Mouse (Mus musculus) limb, embryonic 14.5 days (tissue): ENCODE measurements around the gene Lgi4. TPM values are rescaled to one million over a fixed set of nuclear protein-coding genes. Genes with fewer than 3 reads are reported as not detected.

ENCODE experiments used
- ATAC-seq: fragments of 200-750 bp; cut with Nextera tagmentation; 2 replicates; pipeline ENCODE4 v1.8.0; 2017; ENCODE audit warnings: low read depth, moderate number of reproducible peaks, moderate TSS enrichment; ENCODE audit not compliant: low FRiP score
- DNase-seq: peaks from one replicate; pipeline ENCODE4 v3.0.0-alpha.2; 2015; ENCODE audit warnings: low spot score
- H3K27ac ChIP-seq: fragments of 300-500 bp; sonication (generic); replicated peaks from 2 replicates; pipeline ENCODE4 v1.5.1; 2014; ENCODE audit warnings: low read depth, mild to moderate bottlenecking, low read length, moderate library complexity, mixed read lengths
- H3K27me3 ChIP-seq: fragments of 300-500 bp; sonication (generic); 2 replicates; pipeline ENCODE4 v1.6.1; 2014; ENCODE audit warnings: low read length, mixed read lengths; ENCODE audit not compliant: control insufficient read depth, insufficient read depth
- H3K36me3 ChIP-seq: fragments of 300-500 bp; sonication (generic); 2 replicates; pipeline ENCODE4 v1.6.1; 2014; ENCODE audit warnings: mild to moderate bottlenecking, low read length, moderate library complexity, mixed read lengths; ENCODE audit not compliant: control insufficient read depth, insufficient read depth
- H3K4me1 ChIP-seq: fragments of 300-500 bp; sonication (generic); 2 replicates; pipeline ENCODE4 v1.6.1; 2014; ENCODE audit warnings: antibody characterized with exemption, low read length, mixed read lengths; ENCODE audit not compliant: control insufficient read depth, insufficient read depth
- H3K4me2 ChIP-seq: fragments of 300-500 bp; sonication (generic); replicated peaks from 2 replicates; pipeline ENCODE4 v1.6.1; 2014; ENCODE audit warnings: low read depth, mild to moderate bottlenecking, low read length, moderate library complexity; ENCODE audit not compliant: severe bottlenecking
- H3K4me3 ChIP-seq: fragments of 300-500 bp; sonication (generic); replicated peaks from 2 replicates; pipeline ENCODE4 v1.5.1; 2014; ENCODE audit warnings: low read length
- H3K9ac ChIP-seq: fragments of 300-500 bp; sonication (generic); 2 replicates; pipeline ENCODE4 v1.6.1; 2014; ENCODE audit warnings: mild to moderate bottlenecking, low read depth, low read length, moderate library complexity; ENCODE audit not compliant: severe bottlenecking
- H3K9me3 ChIP-seq: fragments of 300-500 bp; sonication (generic); 2 replicates; pipeline ENCODE4 v1.6.1; 2016; ENCODE audit warnings: low read length; ENCODE audit not compliant: control insufficient read depth
- POLR2A ChIP-seq: fragments of 200-500 bp; IDR thresholded peaks from 2 replicates; pipeline ENCODE4 v1.8.0; 2012; ENCODE audit warnings: inconsistent platforms, mild to moderate bottlenecking, moderate library complexity, borderline replicate concordance; ENCODE audit not compliant: insufficient read depth, insufficient read length; ENCODE audit errors: extremely low read depth
- WGBS: fragments of 180-500 bp; shearing (Covaris S2); extraction: QIAGEN DNeasy Blood & Tissue Kit; methylation state at CpG from one replicate; pipeline ENCODE4 v1.1.7; 2014; 5-methylcytosine and 5-hydroxymethylcytosine counted together
- polyA plus RNA-seq, 2 experiments: library from polyadenylated mRNA; depleted of rRNA in 1 of 2; stranded (reverse) in 1 of 2; unstranded in 1 of 2; fragments of >200 nt; fragmentation: Nextera tagmentation in 1 of 2; extraction: Ambion mirVana in 1 of 2; gene quantifications; 2 replicates each; pipeline versions ENCODE4 v1.2.1 to v1.2.3; 2012 to 2014

The Lgi4 gene
- polyA plus RNA-seq, 2 experiments = 1.1 to 2.0 TPM

DNA sequence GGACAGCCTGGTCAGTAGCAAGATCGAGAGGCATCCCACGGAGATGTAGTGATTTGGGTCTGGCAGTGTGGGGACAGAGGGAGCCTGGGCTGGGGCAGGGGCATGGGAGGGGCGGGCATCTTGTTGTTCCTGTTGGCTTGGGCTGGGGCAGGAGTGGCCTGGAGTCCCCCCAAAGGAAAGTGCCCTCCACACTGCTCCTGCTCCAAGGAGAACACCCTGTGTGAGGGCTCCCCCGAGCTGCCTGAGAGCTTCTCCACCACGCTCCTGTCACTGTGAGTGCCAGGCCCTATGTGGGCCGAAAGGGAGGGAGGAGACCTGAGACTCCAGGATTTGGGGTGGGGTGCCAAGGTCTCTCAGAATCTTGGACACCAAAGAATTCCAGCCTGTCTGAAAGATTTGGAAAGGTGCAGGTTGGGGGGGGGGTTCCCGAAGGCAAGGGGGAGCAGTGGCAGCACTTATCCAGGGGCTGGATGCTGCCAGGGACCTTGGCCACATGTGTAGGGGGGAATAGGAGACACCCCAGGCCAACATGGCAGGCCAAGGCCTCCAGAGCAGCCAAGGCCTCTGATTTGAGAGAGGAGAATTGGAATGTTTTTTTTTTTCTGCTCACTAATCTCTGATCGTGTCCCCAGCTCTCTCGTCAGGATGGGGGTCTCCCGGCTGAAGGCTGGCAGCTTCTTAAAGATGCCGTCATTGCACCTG lies 928 bp downstream of the Lgi4 start:
- Histone ChIP-seq H3K27me3 (no peaks in the 10 kb centered on the region), H3K4me3 (no peak overlapping the region), H3K36me3 (no peaks in the 10 kb centered on the region), H3K9me3 (no peaks in the 10 kb centered on the region), H3K4me2 (no peak overlapping the region), H3K9ac (no peak overlapping the region), H3K4me1 (peaks cover 6% of the 10 kb centered on the region), H3K27ac (no peak overlapping the region)
- ATAC-seq (no peak), DNase-seq (no peak)
- 73% methylated on average over 10 of the region's 11 CpGs for WGBS
- TF ChIP-seq POLR2A = no peak

DNA sequence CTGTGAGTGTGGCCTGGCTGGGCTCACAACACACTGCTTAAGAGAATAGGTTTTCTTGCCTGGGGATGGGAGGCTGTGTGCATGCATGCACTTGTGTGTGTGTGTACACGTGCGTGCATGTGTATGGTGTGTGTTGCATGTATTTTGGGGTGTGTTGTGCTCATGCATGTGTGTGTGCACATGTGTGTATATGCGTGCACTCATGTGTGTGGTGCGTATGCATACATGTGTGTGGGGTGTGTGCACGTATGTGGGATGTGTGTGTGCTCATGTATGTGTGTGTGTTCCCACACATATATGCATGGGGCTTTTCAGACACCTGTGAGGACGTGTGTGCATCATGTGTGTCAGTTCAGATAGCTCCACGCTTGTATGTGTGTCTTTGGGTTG lies 1.5 kb downstream of the Lgi4 start:
- WGBS = 87% methylated on average over 7 of the region's 7 CpGs
- H3K4me2 ChIP-seq = no peak overlapping the region
- no peaks in the 10 kb centered on the region for H3K36me3 ChIP-seq
- no peak overlapping the region for H3K9ac ChIP-seq
- no peak overlapping the region for H3K4me3 ChIP-seq
- H3K4me1 ChIP-seq = peaks cover under 1% of the 10 kb centered on the region; the same call in 1 of the 2 replicates
- H3K27ac ChIP-seq = no peak overlapping the region
- DNase-seq (no peak), ATAC-seq (no peak)
- TF ChIP-seq POLR2A = no peak
- H3K9me3 ChIP-seq = no peaks in the 10 kb centered on the region
- H3K27me3 ChIP-seq = no peaks in the 10 kb centered on the region

DNA sequence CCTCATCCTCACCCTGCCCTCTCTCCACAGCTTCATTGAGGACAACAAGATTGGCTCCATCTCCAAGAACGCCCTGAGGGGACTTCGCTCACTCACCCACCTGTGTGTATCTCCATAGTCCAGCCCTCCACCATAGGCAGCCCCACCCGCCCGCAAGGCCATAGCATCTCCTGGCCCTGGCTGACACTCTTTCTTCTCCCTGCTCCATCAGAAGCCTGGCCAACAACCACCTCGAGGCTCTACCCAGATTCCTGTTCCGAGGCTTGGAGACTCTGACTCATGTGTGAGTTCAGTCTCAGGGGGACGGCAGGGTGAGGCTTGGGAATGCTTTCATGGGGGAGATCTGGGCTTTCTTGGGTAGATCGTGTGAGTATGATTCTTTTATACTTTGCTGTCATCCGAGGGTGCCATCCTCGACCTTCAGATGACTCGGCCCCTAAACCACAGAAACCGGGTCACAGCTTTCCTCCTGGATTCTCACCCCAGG lies 4.0 kb downstream of the Lgi4 start:
- 84% methylated on average over 12 of the region's 12 CpGs for WGBS
- no peak for TF ChIP-seq POLR2A
- no peak overlapping the region for H3K4me2 ChIP-seq
- peaks cover 5% of the 10 kb centered on the region for H3K4me1 ChIP-seq
- no peak overlapping the region for H3K27ac ChIP-seq
- H3K36me3 ChIP-seq = no peaks in the 10 kb centered on the region
- no peaks in the 10 kb centered on the region for H3K9me3 ChIP-seq
- no peak overlapping the region for H3K4me3 ChIP-seq
- H3K9ac ChIP-seq = no peak overlapping the region
- no peaks in the 10 kb centered on the region for H3K27me3 ChIP-seq
- ATAC-seq (no peak), DNase-seq (no peak)

DNA sequence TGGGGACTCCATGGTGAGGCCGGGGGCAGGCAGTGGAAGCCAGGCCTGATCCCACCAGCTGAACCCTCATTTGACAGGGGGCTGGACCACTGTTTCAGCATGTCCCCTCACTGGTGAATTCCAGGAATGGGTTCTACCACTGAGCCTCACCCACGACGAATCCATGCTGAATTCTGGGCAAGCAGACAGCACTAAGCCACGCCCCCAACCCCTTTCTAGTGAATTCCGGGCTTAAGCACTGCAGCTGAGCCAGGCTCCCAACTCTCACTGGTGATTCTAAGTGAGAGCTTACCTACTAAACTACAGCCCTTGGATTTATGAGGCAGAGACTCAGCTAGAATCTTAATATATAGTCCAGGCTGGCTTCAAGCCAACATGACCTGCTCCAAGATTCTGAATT lies 8.7 kb downstream of the Lgi4 start:
- no peaks in the 10 kb centered on the region for H3K9me3 ChIP-seq
- no peak overlapping the region for H3K9ac ChIP-seq
- H3K36me3 ChIP-seq = no peaks in the 10 kb centered on the region
- H3K4me1 ChIP-seq = peaks cover 14% of the 10 kb centered on the region
- no peak overlapping the region for H3K4me2 ChIP-seq
- TF ChIP-seq POLR2A = no peak
- peak; percentile 88 for DNase-seq
- WGBS = 19% methylated on average over 5 of the region's 5 CpGs
- no peaks in the 10 kb centered on the region for H3K27me3 ChIP-seq
- ATAC-seq = peak; percentile 83
- H3K4me3 ChIP-seq = no peak overlapping the region
- peak overlapping the region; percentile 58 for H3K27ac ChIP-seq

DNA sequence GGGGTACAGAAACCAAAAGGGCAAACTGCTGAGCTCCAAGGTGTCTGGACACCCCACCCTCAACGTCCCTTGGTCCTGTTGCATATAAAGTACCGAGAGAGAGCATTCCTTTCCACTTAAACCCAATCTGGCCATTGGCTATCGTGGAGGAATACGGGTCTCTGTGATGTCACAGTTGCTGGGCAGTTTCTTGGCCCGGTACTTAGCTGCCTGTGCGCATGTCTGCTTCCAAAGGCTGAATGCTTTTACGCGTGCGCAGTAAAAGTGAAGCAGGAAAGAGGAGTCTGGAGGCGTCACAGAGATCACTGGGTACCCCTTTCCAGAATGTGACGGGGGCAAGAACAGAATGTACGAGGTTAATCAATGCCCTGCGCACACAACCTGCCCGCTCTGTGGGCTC lies 10.3 kb downstream of the Lgi4 start:
- 72% methylated on average over 14 of the region's 14 CpGs for WGBS
- Histone ChIP-seq H3K4me1 (peaks cover 14% of the 10 kb centered on the region), H3K9me3 (no peaks in the 10 kb centered on the region)

More for the DNA sequence above, 10.3 kb downstream of the Lgi4 start:
- Histone ChIP-seq H3K36me3 (no peaks in the 10 kb centered on the region), H3K4me2 (no peak overlapping the region), H3K9ac (no peak overlapping the region), H3K27ac (no peak overlapping the region), H3K27me3 (no peaks in the 10 kb centered on the region), H3K4me3 (no peak overlapping the region)
- no peak for DNase-seq
- TF ChIP-seq POLR2A = no peak
- no peak for ATAC-seq
